Mouse (Mus musculus): ENCODE measurements around the gene Nol4l.

Nol4l gene

DNA sequence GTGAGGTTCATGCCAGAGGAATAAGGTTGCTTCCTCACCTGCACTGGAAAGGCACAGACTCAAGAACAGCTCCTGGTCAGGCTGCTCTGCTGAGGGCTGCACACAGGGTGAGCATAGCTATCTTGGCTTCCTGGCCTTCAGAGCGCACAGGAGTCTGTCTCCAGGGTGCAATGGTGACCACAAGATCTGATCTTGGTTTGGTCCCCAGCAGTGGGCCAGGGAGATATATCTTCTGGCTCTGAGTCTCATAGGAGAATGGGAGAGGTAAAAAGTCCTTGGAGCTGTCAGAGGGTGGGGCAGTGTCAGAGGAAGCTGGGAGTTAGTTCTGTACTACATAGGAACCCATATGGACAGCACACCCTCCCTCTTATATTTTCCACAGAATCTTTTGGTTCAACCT lies 50.3 kb downstream of the Nol4l start:
- no peak for DNase-seq

DNA sequence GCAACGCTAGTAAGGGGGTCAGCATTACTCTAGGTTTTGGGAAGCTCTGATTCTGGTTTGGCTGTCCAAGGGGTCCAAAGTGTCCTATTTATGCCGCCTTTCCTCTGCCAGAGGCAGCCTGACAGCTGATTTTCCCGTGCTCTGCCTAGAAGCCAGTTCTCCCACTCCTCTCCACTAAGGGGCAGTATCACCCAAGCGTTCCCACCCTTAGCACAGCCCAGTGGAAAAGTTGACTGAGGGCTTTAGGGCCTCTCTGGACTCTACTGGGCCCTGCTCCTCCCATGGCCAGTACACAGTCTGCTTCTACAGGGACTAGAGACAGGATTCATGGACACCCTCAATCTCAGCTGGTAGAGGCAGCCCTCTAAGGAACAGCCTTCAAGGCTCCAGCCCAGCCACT lies 51.2 kb downstream of the Nol4l start:
- peak; percentile 82 to 87 for DNase-seq

DNA sequence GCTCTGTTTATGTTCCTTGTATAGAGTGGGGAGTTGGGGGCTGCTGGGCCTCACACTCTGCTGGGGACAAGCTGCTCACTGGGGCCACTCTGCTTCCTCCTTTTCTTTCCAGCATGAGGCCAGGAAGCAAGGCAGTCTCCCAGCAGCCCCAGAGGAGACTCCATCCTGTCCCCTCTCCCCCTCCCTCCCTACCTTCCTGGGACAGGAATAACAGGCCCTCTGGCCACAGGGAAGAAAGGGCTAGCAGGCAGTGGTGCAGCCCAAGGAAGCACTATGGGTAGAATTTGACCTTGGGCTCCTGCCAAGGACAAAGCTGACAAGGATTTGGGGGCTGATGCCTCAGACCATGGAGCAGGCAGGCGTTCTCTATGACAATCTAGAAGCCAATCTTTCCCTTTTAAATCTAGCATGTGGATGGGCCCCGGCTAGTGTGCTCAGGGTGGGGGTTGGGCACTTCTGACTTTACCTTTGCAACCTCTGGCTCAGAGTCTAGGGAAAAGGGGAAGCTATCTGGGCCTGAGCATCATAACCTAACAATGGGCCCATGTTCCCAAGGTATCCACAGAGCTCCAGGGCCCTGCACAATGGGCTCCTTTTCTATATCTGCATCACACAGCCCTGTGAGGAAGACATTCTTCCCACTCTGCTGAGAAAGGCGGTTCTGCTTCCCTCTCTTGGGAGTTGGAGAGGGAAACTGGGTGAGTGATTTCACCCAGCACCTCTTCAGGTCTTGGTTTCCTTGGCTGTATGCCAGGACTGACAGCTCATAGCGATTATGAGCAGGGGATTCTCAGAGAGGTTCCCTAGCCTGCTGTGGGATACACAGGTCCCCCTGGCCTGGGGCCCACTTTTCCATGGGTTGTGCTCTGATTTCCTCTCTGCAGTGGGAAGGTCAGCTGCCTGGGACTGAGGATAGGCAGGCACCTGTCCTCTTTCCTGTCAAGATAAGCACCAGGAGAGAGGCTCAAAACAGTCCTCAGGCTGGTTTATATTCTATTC lies 54.4 kb downstream of the Nol4l start:
- peak; percentile 31 to 53 for DNase-seq

DNA sequence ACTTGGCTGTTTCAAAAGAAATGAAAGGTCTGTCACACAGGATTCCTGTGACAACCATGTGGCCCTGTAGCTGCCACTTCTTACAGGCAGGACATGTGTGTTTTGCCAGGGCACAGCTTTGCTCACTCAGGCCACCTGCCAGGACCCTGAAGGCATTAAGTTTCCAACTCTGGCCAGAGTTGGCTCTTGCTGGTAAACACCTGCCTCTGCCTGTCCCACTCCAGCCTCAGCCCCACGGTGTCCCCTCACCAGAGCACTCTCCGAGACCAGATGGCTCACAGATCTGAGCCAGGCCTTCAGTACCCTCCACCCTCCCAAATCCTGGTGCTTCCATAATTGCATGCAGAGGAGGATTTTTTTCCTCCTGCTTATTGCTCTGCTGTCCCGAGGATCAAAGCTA lies 58.8 kb downstream of the Nol4l start:
- DNase-seq = no peak

DNA sequence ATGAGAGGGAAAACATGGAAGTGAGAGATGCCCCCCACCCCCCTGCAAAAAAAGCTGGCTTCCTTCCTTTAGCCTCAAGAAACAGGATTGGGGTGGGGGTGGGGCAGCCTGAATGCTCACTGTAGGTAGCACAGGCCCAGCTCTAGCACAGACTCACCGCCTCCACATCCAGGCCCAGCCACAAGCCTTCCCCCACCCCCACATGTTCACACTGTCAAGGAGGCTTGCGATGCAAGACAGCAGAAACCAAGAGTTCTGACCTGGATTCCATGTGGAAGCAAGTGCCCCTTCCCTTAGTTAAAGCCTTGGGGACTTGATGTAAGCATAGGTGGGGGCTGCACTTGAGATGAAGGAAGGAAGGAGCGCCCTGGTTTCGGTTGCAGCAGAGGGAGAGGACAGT lies 60.0 kb downstream of the Nol4l start:
- DNase-seq = peak; percentile 24 to 60

DNA sequence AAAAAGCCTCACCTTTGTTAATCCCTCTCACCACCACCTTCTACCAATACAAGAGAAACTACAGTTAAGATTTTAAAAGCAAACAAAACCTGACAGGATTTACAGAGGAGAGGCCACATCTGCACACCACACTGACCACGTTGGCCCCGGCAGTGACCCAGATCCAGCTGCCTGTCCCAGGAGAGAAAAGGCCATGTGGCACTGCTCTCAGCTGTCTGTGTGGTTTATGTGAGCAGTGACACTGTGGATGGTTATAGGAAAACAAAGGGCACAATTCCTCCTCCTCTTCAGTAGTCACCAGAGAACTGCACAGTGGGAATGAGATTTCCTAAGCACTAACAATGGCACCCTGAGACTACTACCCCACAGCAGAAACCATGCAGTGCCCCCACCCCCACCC lies 60.5 kb downstream of the Nol4l start:
- DNase-seq = peak in 1 of 2 experiments; percentile 44

DNA sequence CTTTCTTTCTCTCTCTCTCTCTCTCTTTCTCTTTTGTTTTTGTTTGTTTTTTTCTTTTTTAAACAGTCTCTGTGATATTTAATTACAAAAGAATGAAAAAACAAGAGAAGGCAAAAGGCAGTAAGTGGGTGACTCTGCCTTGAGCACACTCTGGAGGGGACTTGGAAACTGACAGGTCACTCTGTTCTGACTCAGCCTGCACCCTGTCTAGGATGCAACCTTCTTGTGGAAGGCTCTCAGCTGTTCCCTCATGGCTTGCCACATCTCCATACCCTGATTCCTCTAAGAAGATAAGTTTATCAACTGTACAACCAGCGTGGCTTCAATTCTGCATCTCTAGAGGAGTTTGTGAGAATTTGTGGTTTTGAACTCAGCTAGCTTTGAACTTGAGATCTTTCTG lies 62.4 kb downstream of the Nol4l start:
- no peak for DNase-seq

DNA sequence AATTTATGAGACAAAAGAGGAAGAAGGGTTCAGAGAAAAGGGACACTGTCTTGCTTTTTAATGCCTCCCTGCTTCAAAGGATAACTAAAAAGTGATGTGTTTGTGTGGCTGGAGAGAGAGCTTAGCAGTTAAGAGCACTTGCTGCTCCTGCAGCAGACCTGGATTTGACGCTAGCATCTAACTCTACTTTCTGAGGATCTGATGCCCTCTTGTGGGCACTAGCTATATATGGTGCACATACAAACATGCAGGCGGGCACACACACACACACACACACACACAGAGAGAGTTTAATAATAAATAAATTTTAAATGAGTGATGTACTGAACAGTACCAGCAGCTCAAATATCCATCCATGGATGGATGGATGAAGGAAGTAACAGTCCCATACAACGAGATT lies 66.5 kb downstream of the Nol4l start:
- DNase-seq = no peak

DNA sequence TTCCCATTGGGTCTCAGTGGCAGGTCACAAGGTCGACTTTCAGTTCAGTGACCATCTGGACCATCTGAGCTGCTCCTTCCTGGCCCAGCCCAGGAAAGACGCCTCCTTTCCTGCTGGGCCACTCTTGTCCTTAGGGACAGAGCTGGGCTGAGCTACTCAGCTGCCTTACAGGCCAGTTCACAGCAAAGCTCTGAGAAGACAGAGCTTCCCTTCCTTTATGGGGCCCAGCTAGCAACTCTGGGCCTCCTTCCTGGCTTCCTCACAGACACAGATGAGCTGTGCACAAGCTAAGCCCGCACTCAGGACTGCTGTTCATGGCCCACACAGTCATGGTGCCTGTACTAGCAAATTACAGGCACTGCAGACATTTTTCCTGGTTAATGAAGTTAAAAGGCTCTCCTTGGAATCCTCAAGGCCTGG lies 71.7 kb downstream of the Nol4l start:
- DNase-seq = peak in 1 of 2 experiments; percentile 52

DNA sequence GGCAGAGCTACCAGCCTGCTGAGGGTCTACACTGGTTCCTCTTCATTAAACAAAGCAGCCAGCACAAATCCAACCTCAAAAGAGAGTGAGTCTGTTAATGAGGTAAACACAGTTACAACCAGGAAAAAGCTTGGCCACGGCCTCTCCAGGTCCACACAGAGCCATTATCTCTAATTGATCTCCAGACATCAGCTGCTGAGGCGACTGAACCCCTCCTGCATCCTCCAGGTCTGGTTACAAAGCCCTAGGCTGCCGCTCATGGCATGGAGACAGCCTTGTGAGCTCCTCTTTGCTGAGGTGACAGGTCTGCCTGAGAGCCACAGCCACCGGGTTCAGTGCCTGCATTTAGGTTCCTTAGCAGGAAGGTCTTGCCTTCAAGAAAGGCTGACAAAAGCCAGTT lies 72.3 kb downstream of the Nol4l start:
- DNase-seq = no peak

DNA sequence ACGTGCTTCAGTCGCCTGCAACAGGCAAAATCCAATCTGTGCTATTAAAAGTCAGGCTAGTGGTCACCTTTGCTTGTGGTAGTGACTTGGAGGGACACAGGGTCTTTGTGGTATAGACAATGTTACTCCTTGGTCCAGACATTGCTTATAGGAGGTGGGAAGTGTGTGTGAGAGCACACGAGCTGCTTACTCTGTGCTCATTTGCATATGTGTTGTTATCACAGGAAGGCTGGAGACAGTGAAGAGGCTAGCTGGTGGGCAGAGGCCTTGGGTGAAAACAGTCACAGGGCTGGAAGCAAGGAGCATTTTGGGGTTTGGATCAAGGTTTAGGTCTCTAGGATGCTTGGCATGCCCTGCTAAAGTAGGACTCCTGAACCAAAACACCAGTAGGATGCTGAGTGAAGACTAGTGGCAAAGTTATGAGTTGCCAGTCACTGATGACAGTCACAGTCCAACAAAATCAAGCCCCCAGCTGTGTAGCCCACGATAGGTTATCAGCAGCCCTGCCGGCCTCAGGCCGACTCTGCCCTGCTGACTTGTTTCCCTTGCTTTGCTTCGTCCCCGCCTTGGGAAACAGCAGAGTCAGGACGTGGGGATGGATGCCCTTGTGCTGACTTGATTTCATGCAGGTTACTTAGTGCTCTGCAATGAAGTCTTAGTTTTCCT lies 74.8 kb downstream of the Nol4l start:
- no peak for DNase-seq

DNA sequence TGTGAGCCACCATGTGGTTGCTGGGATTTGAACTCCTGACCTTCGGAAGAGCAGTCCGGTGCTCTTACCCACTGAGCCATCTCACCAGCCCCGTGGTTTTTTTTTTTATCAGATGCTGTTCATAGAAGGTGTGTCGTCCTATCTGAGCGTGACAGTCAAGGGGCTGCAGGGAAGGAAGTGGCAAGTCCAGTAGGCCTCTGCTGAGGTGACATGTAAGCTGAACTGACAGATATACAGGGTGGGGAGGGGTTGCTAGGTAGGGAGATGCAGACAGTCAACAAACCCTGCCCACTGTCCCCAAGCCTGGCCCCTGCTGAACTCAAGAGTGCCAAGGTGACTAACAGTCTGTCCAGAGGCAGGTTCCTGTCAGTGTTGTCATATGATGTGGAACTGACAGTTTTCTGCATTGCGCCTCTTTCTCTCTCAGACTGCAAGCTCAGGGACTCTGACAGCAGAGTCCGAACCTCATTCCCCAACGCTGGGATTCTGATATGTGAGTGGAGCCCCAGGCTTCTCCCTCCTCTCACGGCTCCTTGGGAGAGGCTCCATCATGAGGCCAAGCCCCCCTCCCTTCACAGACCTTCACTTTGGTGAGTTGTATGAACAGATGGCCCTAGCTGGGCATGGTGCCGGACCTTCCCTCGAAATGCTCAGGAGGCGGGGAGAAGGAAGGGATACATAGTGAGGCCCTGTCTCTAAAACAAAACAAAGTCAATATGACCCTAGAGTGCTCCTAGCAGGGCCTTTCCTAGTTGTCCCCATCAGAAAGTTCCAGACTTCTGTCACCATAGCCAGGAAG lies 75.6 kb downstream of the Nol4l start:
- no peak for DNase-seq

DNA sequence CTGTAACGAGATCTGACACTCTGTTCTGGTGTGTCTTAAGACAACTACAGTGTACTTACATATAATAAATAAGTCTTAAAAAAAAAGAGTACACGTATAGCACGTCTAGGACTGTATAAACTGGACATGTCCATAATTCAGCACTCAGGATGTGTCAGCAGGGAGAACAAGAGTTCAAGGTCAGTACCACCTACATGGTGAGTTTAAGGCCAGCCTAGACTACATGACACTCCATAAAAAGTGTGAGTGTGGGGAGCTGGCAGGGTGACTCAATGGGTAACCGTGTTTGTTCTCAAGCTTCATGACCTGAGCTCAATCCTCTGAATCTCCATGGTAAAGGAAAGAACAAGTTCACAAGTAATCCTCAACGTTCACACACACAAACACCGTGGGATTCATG lies 81.3 kb downstream of the Nol4l start:
- DNase-seq = no peak

DNA sequence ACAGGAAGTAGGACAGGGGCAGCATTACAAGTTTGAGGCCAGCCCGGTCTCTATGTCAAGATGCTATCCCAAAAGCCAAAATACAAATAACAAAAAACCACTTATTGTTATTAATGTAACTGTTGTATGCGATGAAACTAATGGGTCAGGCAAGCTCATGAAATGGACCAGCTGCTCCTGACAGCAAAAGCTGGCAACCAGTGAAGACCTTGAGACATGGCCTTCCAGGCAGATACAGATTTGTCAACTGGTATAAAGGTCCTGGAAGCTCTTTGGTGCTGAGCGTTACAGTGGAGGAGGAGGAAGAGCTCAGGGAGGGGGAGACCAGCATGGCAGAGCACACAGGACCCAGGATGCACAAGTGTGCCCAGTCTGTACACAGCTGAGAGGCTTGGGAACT lies 82.1 kb downstream of the Nol4l start:
- DNase-seq = no peak

DNA sequence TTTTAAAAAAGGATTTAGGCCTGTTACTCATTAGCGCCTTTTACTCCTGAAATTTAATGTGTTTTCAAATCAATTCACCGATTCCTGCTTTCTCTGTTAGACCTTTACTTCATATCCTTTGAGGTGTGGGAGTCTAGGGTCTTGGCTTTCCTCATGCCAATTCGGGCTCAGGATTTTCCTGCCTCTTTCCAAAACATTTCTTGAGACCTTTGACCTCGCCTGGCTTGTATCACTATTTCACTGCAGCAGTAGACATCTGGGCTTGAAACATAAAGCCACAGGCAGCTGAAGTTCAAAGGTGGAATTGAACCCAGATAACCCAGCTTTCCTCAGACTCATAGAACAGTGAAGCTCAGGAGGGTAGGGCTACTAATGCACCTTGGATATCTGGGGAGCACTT lies 83.3 kb downstream of the Nol4l start:
- DNase-seq = no peak

DNA sequence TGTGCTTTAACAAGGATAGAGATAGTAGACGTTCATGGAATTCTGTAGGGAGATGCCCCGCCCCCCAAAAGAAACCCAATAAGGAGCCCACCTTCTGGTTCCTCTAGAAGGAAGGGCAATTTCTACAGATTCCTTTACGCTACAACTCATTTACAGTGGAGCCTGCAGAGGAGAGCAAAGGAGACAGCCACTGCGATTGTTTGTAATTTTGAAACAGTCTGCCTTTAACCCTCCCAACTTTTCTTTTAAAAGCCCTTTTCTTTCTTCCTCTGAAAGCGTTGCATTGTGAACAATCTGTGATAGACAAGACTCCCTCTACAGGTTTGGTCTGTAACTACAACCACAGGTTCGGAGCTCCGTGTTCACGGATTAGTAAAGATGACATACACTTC lies 83.8 kb downstream of the Nol4l start:
- DNase-seq = peak in 1 of 2 experiments; percentile 68

DNA sequence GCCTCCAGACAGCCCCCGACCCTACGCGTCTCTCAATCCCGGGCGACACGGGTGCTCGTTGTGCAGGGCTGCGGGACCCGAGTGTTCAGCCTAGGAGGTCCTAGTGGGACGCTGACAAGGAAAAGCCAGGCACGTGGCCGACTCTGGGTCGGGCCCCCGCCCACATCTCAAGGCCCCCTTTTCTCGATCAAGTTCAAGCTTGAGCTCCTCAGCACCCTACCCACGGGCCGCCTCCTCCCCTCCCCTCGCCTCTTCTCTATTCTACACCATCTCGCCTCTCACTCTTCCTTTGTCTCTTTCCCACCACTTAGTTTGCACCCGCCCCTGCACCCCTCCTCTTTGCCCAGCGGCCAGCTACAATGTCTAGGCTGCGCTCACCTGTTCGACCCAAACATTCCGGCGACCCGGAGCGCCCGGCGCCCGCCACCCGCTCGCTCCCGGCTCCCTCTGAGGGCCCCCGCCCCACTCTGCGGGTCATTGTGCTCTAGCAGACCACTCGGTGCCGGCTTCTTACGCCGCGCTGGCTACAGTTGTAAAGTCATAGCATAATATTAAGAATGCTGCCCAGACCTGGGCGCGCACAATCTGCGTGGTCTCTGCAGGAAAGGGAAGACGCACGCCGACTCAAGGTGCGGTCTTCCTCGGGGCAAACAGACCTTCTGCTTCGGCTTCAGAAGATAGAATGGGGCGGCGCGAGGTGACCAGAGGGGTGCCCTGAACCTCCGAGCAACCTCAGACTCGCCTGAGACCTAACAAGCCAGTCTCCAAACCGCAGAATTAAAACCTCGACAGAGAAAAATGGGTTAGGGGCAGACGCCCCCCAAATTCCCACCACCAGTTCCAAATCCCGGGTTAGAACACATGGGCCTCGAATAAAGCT lies 84.4 kb downstream of the Nol4l start:
- peak; percentile 63 to 70 for DNase-seq

DNA sequence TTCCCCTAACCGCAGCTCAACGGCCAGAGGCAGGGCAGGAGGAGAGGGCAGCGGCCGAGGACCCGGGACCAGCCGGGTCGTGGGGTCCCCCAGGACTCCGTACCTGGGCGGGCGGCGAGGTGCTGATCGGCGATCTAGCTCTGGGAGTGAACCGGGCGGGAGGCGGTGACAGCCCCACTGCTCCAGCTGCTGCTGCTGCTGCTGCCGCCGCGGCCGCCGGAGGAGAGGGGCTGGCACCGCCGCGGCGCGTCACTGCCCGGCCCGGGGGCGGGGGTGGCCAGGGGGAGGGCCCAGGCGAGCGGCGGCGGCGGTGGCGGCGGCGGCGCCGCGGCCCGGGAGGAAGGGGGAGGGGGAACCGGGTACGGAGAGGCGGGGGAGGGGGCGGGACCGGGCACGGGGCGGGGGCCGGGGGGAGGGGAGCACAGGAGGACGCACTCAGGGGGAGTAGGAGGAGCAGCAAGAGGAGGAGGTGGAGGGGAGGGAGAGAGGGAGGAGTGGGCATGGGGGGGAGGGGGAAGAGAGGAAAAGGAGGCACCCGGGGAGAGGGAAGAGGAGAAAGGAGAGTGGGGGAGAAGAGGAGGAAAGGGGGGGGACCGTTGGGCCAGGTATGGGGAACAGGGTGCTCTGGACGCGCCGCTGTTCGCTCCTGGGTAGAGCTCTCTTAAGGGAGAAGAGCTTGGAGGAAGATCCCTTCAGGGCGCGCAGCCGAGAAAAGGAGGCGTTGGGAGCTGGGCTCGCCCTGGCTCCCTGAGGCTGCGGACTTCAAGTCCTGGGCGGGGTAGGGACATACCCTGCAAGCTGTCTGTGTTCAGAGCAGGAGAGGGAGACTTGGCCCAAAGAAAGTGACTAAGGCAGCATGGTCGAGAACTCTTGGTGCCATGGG lies 85.3 kb downstream of the Nol4l start:
- peak; percentile 80 to 87 for DNase-seq

DNA sequence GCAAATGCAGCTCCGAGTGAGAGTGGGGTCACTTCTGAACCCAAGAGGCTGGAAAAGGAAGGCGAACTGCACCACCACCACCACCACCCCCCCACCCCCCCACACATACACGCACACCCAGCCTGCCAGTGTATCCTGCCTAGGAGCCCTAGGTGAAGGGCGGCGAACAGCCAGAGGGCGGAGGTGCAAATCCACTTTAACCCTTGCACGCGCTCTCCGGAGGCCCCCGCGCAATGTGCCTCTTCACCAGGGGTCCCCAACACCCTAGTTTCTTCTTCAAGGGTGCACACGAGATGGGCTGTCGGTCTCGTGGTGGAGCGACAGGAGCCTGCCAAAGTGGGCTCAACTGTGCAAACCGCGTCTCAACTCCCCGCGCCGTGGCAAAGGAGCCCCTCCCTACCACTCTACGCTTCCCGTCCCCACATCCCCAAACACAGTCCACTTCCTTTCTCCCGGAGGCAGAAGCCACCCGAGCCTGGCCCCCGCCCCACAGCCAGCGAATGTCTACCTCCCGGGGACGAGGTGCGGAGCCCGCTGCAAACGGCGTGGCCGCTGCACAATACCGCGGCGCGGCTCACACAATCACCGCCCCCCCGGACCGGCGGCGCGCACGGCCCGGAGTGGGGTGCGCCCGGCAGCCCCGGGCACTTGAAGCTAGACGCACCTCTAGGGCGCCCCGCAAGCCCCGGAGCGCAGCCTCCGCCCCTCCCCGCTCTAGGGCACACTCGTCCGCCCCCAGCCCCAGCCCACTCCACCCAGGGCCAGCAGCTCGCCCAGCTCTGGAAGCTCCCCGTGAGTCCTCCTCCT lies 86.1 kb downstream of the Nol4l start:
- peak; percentile 66 to 73 for DNase-seq

DNA sequence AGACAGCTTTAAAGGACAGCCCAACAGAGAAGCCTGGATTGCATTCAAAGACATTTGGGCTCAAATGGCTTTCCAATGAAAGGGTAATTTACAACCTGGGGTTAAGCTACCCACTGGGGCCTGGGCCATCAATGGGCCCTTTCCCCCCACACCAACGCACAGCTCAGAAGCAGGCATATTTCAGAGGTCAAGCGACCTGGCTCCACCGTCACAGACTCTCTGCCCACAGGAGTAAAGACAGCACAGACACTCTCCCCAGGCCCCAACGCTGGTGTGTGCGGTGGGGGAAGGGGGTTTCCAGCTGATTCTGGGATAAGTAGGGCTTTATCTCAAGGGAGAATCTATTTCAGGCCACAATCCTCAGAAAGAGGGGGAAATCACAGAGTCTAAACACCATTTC lies 87.1 kb downstream of the Nol4l start:
- DNase-seq = no peak
